Mouse (Mus musculus): ENCODE measurements at regions not wholly inside any gene's neighbourhood (a gene's known extent, or its start where the extent isn't known, plus 50 kb on each side); places are given as distances from the start of the nearest gene placed in this dataset.
A peak's percentile ranks its signal among the peaks of the same experiment; 100 is the strongest.
"Not testable (repeated sequence)": the region's sequence is repeated elsewhere in the genome, so short reads cannot be mapped to it uniquely, and the experiment has no call there.

- H3K9ac ChIP-seq (ENCODE audit: low read depth, poor library complexity, severe bottlenecking) = no peak overlapping the region
- no peak overlapping the region for H3K4me3 ChIP-seq (ENCODE audit: low read depth, low read length)
- no peaks in the 10 kb centered on the region for H3K9me3 ChIP-seq (replicated peaks; ENCODE audit: control insufficient read depth, insufficient read depth, low read length, poor library complexity, severe bottlenecking)
- no peak for TF ChIP-seq CTCF (IDR thresholded peaks at IDR 0.05; ENCODE audit: low read depth, low read length)
- no peak for TF ChIP-seq POLR2A (IDR thresholded peaks at IDR 0.05; ENCODE audit: insufficient read depth, low read length)
- TF ChIP-seq EP300 (IDR thresholded peaks at IDR 0.05; ENCODE audit: insufficient read depth, low read depth, low read length) = no peak
- no peaks in the 10 kb centered on the region for H3K36me3 ChIP-seq (ENCODE audit: control insufficient read depth, insufficient read depth, low read length, poor library complexity, severe bottlenecking)
- H3K27me3 ChIP-seq (ENCODE audit: control insufficient read depth, insufficient read depth, low read length, poor library complexity, severe bottlenecking) = no peaks in the 10 kb centered on the region
- no peak overlapping the region for H3K27ac ChIP-seq (ENCODE audit: insufficient read depth, low read length)
- no peaks in the 10 kb centered on the region for H3K4me1 ChIP-seq (ENCODE audit: control insufficient read depth, insufficient read depth, low read length)
Observed at GRCm38 (mm10) chr15:52438403-52438802, 1446.3 kb upstream of the Gm7489 start.

DNA sequence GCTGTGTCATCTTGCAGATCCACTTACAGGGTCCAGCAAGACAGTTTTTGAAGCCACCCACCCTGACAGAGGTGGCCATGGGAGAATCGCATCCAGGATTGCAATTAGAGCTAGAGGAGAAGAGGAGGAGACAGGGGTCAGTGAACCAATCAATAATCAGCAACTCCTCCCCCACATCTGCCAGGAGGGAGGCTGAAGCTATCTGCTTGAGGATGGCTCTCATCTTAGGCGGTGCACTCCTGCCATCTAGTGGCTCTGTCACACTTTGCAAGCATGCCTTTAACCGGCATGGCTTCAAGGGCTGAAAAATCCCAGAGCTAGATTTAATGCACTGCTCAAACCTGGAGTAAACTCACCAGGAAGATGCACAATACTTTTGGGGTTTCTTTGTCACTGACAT lies 1425.9 kb upstream of the Gm7489 start:
- Histone ChIP-seq H3K36me3 (ENCODE audit: control insufficient read depth, insufficient read depth, low read length, poor library complexity, severe bottlenecking) (no peaks in the 10 kb centered on the region), H3K27ac (ENCODE audit: insufficient read depth, low read length) (no peak overlapping the region)

GRCm38 (mm10) chr15:52459315-52459714 lies 1425.4 kb upstream of the Gm7489 start:
- no peaks in the 10 kb centered on the region for H3K9me3 ChIP-seq (replicated peaks; ENCODE audit: control insufficient read depth, insufficient read depth, low read length, poor library complexity, severe bottlenecking)
- no peaks in the 10 kb centered on the region for H3K4me1 ChIP-seq (ENCODE audit: control insufficient read depth, insufficient read depth, low read length)
- H3K36me3 ChIP-seq (ENCODE audit: control insufficient read depth, insufficient read depth, low read length, poor library complexity, severe bottlenecking) = no peaks in the 10 kb centered on the region
- H3K27ac ChIP-seq (ENCODE audit: insufficient read depth, low read length) = no peak overlapping the region
- H3K9ac ChIP-seq (ENCODE audit: low read depth, poor library complexity, severe bottlenecking) = no peak overlapping the region
- no peak overlapping the region for H3K4me3 ChIP-seq (ENCODE audit: low read depth, low read length)
- no peak for TF ChIP-seq POLR2A (IDR thresholded peaks at IDR 0.05; ENCODE audit: insufficient read depth, low read length)
- TF ChIP-seq CTCF (IDR thresholded peaks at IDR 0.05; ENCODE audit: low read depth, low read length) = no peak
- TF ChIP-seq EP300 (IDR thresholded peaks at IDR 0.05; ENCODE audit: insufficient read depth, low read depth, low read length) = no peak
- no peaks in the 10 kb centered on the region for H3K27me3 ChIP-seq (ENCODE audit: control insufficient read depth, insufficient read depth, low read length, poor library complexity, severe bottlenecking)

More for the DNA sequence above, 1425.9 kb upstream of the Gm7489 start:
- TF ChIP-seq CTCF (IDR thresholded peaks at IDR 0.05; ENCODE audit: low read depth, low read length) (peak; percentile 89), EP300 (IDR thresholded peaks at IDR 0.05; ENCODE audit: insufficient read depth, low read depth, low read length) (no peak)
- Histone ChIP-seq H3K27me3 (ENCODE audit: control insufficient read depth, insufficient read depth, low read length, poor library complexity, severe bottlenecking) (no peaks in the 10 kb centered on the region), H3K4me1 (ENCODE audit: control insufficient read depth, insufficient read depth, low read length) (no peaks in the 10 kb centered on the region), H3K4me3 (ENCODE audit: low read depth, low read length) (no peak overlapping the region), H3K9ac (ENCODE audit: low read depth, poor library complexity, severe bottlenecking) (no peak overlapping the region), H3K9me3 (replicated peaks; ENCODE audit: control insufficient read depth, insufficient read depth, low read length, poor library complexity, severe bottlenecking) (no peaks in the 10 kb centered on the region)

GRCm38 (mm10) chr15:52464226-52465138 lies 1420.2 kb upstream of the Gm7489 start:
- Histone ChIP-seq H3K27ac (ENCODE audit: insufficient read depth, low read length) (no peak overlapping the region), H3K9me3 (replicated peaks; ENCODE audit: control insufficient read depth, insufficient read depth, low read length, poor library complexity, severe bottlenecking) (no peaks in the 10 kb centered on the region), H3K27me3 (ENCODE audit: control insufficient read depth, insufficient read depth, low read length, poor library complexity, severe bottlenecking) (no peaks in the 10 kb centered on the region), H3K4me3 (ENCODE audit: low read depth, low read length) (no peak overlapping the region), H3K9ac (ENCODE audit: low read depth, poor library complexity, severe bottlenecking) (no peak overlapping the region), H3K36me3 (ENCODE audit: control insufficient read depth, insufficient read depth, low read length, poor library complexity, severe bottlenecking) (no peaks in the 10 kb centered on the region), H3K4me1 (ENCODE audit: control insufficient read depth, insufficient read depth, low read length) (no peaks in the 10 kb centered on the region)
- TF ChIP-seq CTCF (IDR thresholded peaks at IDR 0.05; ENCODE audit: low read depth, low read length) = no peak
- no peak for TF ChIP-seq EP300 (IDR thresholded peaks at IDR 0.05; ENCODE audit: insufficient read depth, low read depth, low read length)
- TF ChIP-seq POLR2A (IDR thresholded peaks at IDR 0.05; ENCODE audit: insufficient read depth, low read length) = no peak

- not testable (repeated sequence) for H3K4me3 ChIP-seq (ENCODE audit: low read depth, low read length); H3K27ac ChIP-seq (ENCODE audit: insufficient read depth, low read length); H3K9me3 ChIP-seq (replicated peaks; ENCODE audit: control insufficient read depth, insufficient read depth, low read length, poor library complexity, severe bottlenecking); H3K36me3 ChIP-seq (ENCODE audit: control insufficient read depth, insufficient read depth, low read length, poor library complexity, severe bottlenecking); H3K4me1 ChIP-seq (ENCODE audit: control insufficient read depth, insufficient read depth, low read length); H3K27me3 ChIP-seq (ENCODE audit: control insufficient read depth, insufficient read depth, low read length, poor library complexity, severe bottlenecking); H3K9ac ChIP-seq (ENCODE audit: low read depth, poor library complexity, severe bottlenecking)
Observed at GRCm38 (mm10) chr15:52478124-52478523, 1406.6 kb upstream of the Gm7489 start.

DNA sequence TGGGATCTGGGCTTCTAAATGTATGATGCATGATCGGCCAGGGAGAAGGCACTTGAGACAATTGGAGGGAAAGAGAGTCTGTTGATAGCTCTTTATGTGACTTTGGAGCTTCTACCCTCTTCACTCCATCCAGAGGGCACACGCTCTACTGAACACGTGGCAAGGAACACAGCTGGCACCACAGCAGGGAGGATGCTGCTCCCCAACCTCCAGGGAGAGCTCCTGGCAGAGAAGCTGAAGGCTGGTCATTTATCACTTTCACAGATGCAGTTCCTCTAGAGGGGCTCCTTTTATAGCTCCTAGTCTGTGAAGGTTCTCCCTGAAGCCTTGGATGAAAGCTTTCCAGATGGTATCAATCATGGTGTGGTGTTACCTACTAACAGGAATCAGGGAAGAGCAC lies 1403.9 kb upstream of the Gm7489 start:
- no peak for TF ChIP-seq EP300 (IDR thresholded peaks at IDR 0.05; ENCODE audit: insufficient read depth, low read depth, low read length)
- TF ChIP-seq CTCF (IDR thresholded peaks at IDR 0.05; ENCODE audit: low read depth, low read length) = no peak
- TF ChIP-seq POLR2A (IDR thresholded peaks at IDR 0.05; ENCODE audit: insufficient read depth, low read length) = no peak
- Histone ChIP-seq H3K27ac (ENCODE audit: insufficient read depth, low read length) (no peak overlapping the region), H3K36me3 (ENCODE audit: control insufficient read depth, insufficient read depth, low read length, poor library complexity, severe bottlenecking) (no peaks in the 10 kb centered on the region), H3K4me1 (ENCODE audit: control insufficient read depth, insufficient read depth, low read length) (no peaks in the 10 kb centered on the region), H3K9ac (ENCODE audit: low read depth, poor library complexity, severe bottlenecking) (no peak overlapping the region), H3K9me3 (replicated peaks; ENCODE audit: control insufficient read depth, insufficient read depth, low read length, poor library complexity, severe bottlenecking) (no peaks in the 10 kb centered on the region), H3K4me3 (ENCODE audit: low read depth, low read length) (no peak overlapping the region), H3K27me3 (ENCODE audit: control insufficient read depth, insufficient read depth, low read length, poor library complexity, severe bottlenecking) (no peaks in the 10 kb centered on the region)

Data from ES-Bruce4 (cell line).